Comparison of ENCODE assay signal across 9 mouse cellular contexts in genomic region chr5:49370543-49371076, GRCm38 (mm10).
A peak's percentile ranks its signal among the peaks of the same experiment; 100 is the strongest.
DNase-seq lines count a peak whose midpoint lies in the region; ATAC-seq and TF ChIP-seq lines count a peak whose summit lies in the region.
"Had no signal": no experiment of that assay in that cellular context is flagged by ENCODE, and none has a peak within 500 bp of the region (broad histone marks: within the 10 kb centered on the region; RNA-seq: fewer than 3 reads in every experiment).

No protein-coding gene starts in this region.

- TF ChIP-seq POLR2A in lung, adult 2 months (IDR thresholded peaks at IDR 0.05; ENCODE audit: borderline replicate concordance, extremely low read depth, low read depth, low read length): no peak

- no peak for TF ChIP-seq EP300 in lung, postnatal 0 days (IDR thresholded peaks at IDR 0.05)

- peak; percentile 35 to 63 for DNase-seq in cerebellum, adult 18-20 months
- DNase-seq in cerebellum, postnatal 4 days (ENCODE audit: low spot score in 2 of 2): no peak
- peak; percentile 46 for DNase-seq in lung, postnatal 0 days (ENCODE audit: low spot score)
- DNase-seq in lung, adult 2 months: no peak
- peak; percentile 77 for DNase-seq in embryo, embryonic 10.5 days (ENCODE audit: low spot score)
- no peak for DNase-seq in testis, postnatal 10 days (ENCODE audit: low spot score)
- DNase-seq: liver, embryonic 13.5 days had no signal

- H3K27me3 ChIP-seq in lung, postnatal 0 days (replicated peaks; ENCODE audit: insufficient read depth, low read length): no peaks in the 10 kb centered on the region
- no peaks in the 10 kb centered on the region for H3K27me3 ChIP-seq in neural tube, embryonic 14.5 days (ENCODE audit: control insufficient read depth, insufficient read depth, low read length)
- H3K27me3 ChIP-seq in heart, embryonic 12.5 days (replicated peaks): no peaks in the 10 kb centered on the region
- H3K27me3 ChIP-seq: liver, embryonic 13.5 days had no signal

- no peaks in the 10 kb centered on the region for H3K4me1 ChIP-seq in lung, postnatal 0 days (ENCODE audit: insufficient read depth, low read depth, low read length)
- peaks cover 2% of the 10 kb centered on the region; the same call in 1 of the 2 replicates for H3K4me1 ChIP-seq in lung, adult 2 months (ENCODE audit: control insufficient read depth, insufficient read depth, low read length)
- no peaks in the 10 kb centered on the region for H3K4me1 ChIP-seq in neural tube, embryonic 14.5 days (ENCODE audit: control insufficient read depth, insufficient read depth, low read length)
- no peaks in the 10 kb centered on the region for H3K4me1 ChIP-seq in heart, embryonic 12.5 days (replicated peaks)
- H3K4me1 ChIP-seq: liver, embryonic 13.5 days had no signal

- ATAC-seq in lung, postnatal 0 days: no peak
- 0 out of 2 replicates have a peak, but pooled peaks have one; percentile 45 for ATAC-seq in neural tube, embryonic 14.5 days (ENCODE audit: low read depth)
- no peak for ATAC-seq in heart, embryonic 12.5 days (ENCODE audit: insufficient number of reproducible peaks, low FRiP score)

- no peak overlapping the region for H3K4me3 ChIP-seq in lung, postnatal 0 days (ENCODE audit: low read depth, low read length)
- no peak overlapping the region for H3K4me3 ChIP-seq in lung, adult 2 months (replicated peaks; ENCODE audit: extremely low read depth, low read depth, low read length)
- no peak overlapping the region for H3K4me3 ChIP-seq in neural tube, embryonic 14.5 days (ENCODE audit: low read depth, low read length)
- H3K4me3 ChIP-seq in heart, embryonic 12.5 days: no peak overlapping the region
- H3K4me3 ChIP-seq: liver, embryonic 13.5 days had no signal

- H3K9ac ChIP-seq in lung, postnatal 0 days (replicated peaks; ENCODE audit: low read depth): no peak overlapping the region
- H3K9ac ChIP-seq in neural tube, embryonic 14.5 days (replicated peaks; ENCODE audit: low read depth, low read length): no peak overlapping the region
- no peak overlapping the region for H3K9ac ChIP-seq in heart, embryonic 12.5 days
- H3K9ac ChIP-seq: liver, embryonic 13.5 days had no signal

- 43% methylated on average over 3 of the region's 3 CpGs for WGBS in lung, postnatal 0 days
- 46% methylated on average over 3 of the region's 3 CpGs for WGBS in lung, adult 2 months
- WGBS in neural tube, embryonic 14.5 days: 43% methylated on average over 3 of the region's 3 CpGs
- WGBS in heart, embryonic 12.5 days: 45% methylated on average over 3 of the region's 3 CpGs

- no peaks in the 10 kb centered on the region for H3K36me3 ChIP-seq in lung, postnatal 0 days (ENCODE audit: insufficient read depth, low read length)
- no peaks in the 10 kb centered on the region for H3K36me3 ChIP-seq in neural tube, embryonic 14.5 days (ENCODE audit: control insufficient read depth, insufficient read depth, low read length)
- no peaks in the 10 kb centered on the region for H3K36me3 ChIP-seq in heart, embryonic 12.5 days
- H3K36me3 ChIP-seq: liver, embryonic 13.5 days had no signal

- no peak overlapping the region for H3K27ac ChIP-seq in lung, postnatal 0 days (ENCODE audit: low read length)
- H3K27ac ChIP-seq in neural tube, embryonic 14.5 days (ENCODE audit: low read depth, low read length): no peak overlapping the region
- H3K27ac ChIP-seq in heart, embryonic 12.5 days (ENCODE audit: poor library complexity, severe bottlenecking): no peak overlapping the region
- H3K27ac ChIP-seq: liver, embryonic 13.5 days had no signal

- H3K9me3 ChIP-seq in lung, postnatal 0 days (ENCODE audit: low read length): no peaks in the 10 kb centered on the region
- H3K9me3 ChIP-seq in neural tube, embryonic 14.5 days (ENCODE audit: control insufficient read depth, low read length): no peaks in the 10 kb centered on the region
- no peaks in the 10 kb centered on the region for H3K9me3 ChIP-seq in heart, embryonic 12.5 days (replicated peaks)
- H3K9me3 ChIP-seq: liver, embryonic 13.5 days had no signal

- TF ChIP-seq CTCF in lung, postnatal 0 days (IDR thresholded peaks at IDR 0.05): peak; percentile 64
- no peak for TF ChIP-seq CTCF in lung, adult 2 months (IDR thresholded peaks at IDR 0.05; ENCODE audit: insufficient read depth, low read length)

- no peak overlapping the region for H3K4me2 ChIP-seq in lung, postnatal 0 days (replicated peaks; ENCODE audit: low read depth, low read length)
- no peak overlapping the region for H3K4me2 ChIP-seq in neural tube, embryonic 14.5 days (ENCODE audit: low read depth, low read length)
- no peak overlapping the region for H3K4me2 ChIP-seq in heart, embryonic 12.5 days
- H3K4me2 ChIP-seq: liver, embryonic 13.5 days had no signal

Comparison
In these comparisons a context has a peak if more than half of its experiments do, and no peak if none do; other contexts are left out.
1. DNase-seq: peak in cerebellum, adult 18-20 months (2 of 2), lung, postnatal 0 days (single experiment) and embryo, embryonic 10.5 days (single experiment); none in cerebellum, postnatal 4 days (0 of 2), lung, adult 2 months (single experiment) and testis, postnatal 10 days (single experiment).